Mouse (Mus musculus) naive thymus-derived CD4-positive, alpha-beta T cell, adult 2 months (primary cell): Measurements from ENCODE around the gene 4833427G06Rik.

Experiments used
- DNase-seq: peaks from one replicate; pipeline ENCODE4 v3.0.0-alpha.2; 2011; ENCODE audit warnings: low read depth

Gene 4833427G06Rik

DNA sequence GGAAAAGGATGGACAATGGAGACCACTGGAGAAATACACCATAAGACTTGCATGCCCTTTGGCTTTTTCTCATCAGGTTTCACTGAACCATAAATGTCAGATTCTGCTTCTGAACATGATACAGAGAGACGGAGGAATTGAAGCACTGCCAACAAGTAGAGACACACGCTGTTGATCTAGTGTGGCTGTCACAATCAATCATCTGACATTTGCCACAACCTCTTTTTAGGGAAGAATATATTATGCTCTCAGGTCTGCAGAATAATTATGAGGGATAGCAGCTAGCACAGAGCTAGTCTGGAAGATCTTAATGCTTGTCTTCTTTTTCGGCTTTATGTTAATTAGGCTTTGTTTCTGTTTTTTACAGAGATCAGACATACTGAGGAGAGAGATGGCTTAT, 33.7 kb downstream of the 4833427G06Rik start:
- DNase-seq: no peak

DNA sequence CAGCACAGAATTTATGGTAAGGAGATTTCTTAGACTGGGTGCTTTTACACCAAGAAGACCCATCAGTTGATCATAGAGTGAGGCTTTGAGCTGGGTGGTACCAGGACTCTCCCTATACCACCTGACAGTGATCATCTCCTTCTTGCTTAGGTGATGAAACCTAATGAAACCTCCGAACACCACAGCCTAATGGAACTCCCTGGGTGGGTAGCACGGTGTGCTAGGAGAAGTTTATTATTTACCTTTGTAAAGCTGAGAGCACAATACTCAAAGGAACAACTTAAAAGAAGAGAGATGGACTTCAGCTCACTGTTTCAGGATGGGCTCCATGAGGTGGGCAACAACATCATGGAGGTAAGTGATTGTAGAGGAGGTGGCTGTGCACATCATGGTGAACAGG, 41.3 kb downstream of the 4833427G06Rik start, which contains the start of gene Btg4:
TSS of gene Btg4 (plus strand) at position 301 of the 400 bp plus-strand sequence.
- DNase-seq: no peak

DNA sequence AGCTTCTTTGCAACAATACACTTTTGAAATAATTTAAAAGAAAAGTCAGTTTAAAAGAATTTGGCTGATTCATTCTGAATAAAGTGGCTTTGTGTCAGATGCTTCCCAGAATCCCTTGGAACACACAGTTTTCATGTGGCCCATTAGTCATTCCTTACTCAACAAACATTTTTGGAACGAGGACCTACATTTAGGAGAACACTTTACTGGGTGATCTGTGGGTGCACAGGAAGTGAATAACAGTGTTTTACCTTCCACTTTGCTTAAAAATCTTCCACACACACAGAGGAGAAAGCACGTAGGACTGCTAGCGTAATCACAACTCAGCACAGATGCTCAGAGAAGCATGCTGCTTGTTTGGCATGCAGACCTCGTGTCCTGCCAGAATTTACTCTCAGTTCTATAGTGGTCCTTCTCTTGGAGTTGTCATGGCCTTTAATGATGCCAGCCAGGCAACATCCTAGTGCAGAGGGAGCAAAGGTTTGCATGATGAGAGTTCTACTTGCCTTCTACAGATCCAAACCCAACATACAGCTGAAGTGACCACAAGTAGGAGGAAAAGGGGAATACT, 42.8 kb downstream of the 4833427G06Rik start:
- DNase-seq: no peak

- DNase-seq: no peak
Observed at GRCm38 (mm10) chr9:51056360-51057324, 45.2 kb downstream of the 4833427G06Rik start.

DNA sequence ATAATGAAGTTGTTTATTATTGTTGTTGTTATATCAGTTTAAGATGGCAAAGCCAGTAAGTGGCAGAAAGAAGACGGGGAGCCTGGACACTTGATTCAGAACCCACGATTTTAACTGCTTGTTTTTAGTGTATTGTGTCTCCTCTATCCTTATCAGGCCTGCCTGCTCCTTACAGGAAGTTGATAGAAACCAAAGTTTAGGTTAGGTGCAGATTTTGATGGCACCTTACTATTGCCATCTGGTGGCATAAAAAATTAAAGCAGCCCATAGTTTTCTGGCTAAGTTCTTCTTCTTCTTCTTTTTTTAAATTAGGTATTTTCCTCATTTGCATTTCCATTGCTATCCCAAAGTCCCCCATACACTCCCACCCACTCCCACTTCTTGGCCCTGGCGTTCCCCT, 49.7 kb downstream of the 4833427G06Rik start:
- DNase-seq: peak; percentile 67

DNA sequence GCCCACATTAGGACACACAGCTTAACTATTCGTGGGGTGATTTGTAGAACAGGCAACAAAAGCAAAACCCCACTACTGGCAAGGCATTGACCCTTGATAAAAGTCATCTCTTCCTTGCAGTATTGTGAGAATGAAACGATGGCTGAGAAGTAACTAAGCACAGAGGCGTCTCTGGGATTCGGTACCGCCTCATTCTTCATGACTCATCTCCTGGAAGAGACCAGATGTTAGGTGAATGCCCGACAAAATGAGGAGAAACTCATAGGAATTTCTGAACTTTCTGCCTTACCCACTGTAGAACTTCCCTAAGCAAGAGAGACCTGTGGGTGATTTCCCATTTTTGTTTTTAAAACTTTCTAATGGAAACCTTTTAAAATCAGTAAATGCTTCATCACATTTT, 59.7 kb downstream of the 4833427G06Rik start:
- DNase-seq: no peak

DNA sequence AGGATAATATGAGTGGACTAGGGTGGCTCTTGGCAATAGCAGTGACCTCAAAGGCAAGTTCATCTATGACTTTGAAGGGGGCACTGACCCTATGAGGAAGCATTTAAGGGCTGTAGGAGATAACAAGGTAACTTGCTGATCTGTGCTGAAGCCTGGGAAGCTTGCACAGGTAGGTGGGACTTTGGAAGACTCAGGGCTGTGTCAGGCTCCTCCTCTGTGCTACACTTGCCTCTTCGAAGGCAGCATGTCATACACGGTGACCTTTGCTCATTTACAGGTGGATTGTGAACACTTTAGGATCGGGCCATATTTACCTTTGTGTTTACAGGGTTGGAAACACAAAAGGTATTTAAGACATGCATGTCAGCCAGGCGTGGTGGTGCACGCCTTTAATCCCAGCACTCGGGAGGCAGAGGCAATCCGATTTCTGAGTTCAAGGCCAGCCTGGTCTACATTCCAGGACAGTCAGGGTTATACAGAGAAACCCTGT, 60.3 kb downstream of the 4833427G06Rik start:
- DNase-seq: no peak

- DNase-seq: no peak
Observed at GRCm38 (mm10) chr9:51032785-51033529, 68.9 kb downstream of the 4833427G06Rik start.

DNA sequence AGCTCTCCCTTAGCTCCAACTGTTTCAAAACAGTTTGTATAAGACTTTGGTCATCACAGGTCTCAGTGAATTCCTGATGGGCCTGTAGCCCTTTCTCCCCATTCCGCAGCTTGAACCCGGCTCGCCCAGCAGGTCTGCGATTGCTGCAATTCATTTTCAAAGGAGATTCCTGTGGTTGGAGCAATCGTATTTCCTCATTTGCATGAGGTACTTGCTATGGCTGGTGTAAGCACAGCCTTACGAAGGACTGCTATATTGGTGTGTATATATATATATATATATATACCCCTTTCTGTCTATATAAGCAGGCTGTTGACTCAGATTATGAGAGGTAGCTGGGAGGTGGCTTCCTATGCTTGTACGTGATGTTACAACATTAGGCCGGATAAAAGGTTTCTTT, 69.6 kb downstream of the 4833427G06Rik start:
- DNase-seq: no peak

DNA sequence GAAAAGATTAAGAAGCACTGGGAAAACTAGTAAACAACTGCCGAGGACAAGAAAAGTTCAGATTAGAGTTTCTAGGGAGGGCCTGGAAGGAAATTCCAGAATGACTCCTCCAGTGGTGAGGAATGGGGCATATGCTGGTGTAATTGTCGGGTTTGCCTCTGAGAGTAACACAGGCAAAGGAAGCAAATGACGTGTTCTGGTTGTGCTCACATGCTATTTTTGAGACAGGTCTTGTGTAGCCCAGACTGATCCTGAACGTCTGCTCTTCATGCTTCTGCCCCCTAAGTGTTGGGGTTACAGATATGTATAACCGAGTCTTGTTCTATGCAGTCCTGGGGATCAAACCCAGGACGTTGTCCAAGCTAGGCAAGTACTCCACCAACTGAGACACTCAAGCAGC, 70.3 kb downstream of the 4833427G06Rik start:
- no peak for DNase-seq
